Mouse (Mus musculus): Measurements from ENCODE around the gene Gnptg. TPM values are rescaled to one million over a fixed set of nuclear protein-coding genes. Genes with fewer than 3 reads are reported as not detected.

The Gnptg gene
- 63.3 and 73.2 TPM in 2 replicates for polyA plus RNA-seq (2016; fragmentation: Nextera tagmentation; extraction: Ambion mirVana)

GRCm38 (mm10) chr17:25239695-25240636 is at the start of gene Gnptg, which contains the start of gene Tsr3:
Gnptg (minus strand) TSS chr17:25240124.
Tsr3 (plus strand) TSS chr17:25240170.
- Histone ChIP-seq H3K9me3 (no peaks in the 10 kb centered on the region), H3K4me3 (peak within 1 kb of the TSS; percentile 71), H3K27me3 (ENCODE audit: insufficient read depth, poor library complexity, severe bottlenecking) (no peaks in the 10 kb centered on the region), H3K4me1 (replicated peaks) (peaks cover 20% of the 10 kb centered on the region), H3K27ac (peak within 1 kb of the TSS; percentile 89), H3K36me3 (peaks cover 62% of the 10 kb centered on the region)
- WGBS = under 1% methylated on average over 80 of the region's 80 CpGs
- DNase-seq (ENCODE audit: low spot score) = peak; percentile 92

- no peaks in the 10 kb centered on the region for H3K4me1 ChIP-seq (replicated peaks)
- no peaks in the 10 kb centered on the region for H3K36me3 ChIP-seq
- no peak overlapping the region for H3K4me3 ChIP-seq
- no peaks in the 10 kb centered on the region for H3K9me3 ChIP-seq
- peak; percentile 45 for DNase-seq (ENCODE audit: low spot score)
- no peaks in the 10 kb centered on the region for H3K27me3 ChIP-seq (ENCODE audit: insufficient read depth, poor library complexity, severe bottlenecking)
- no peak overlapping the region for H3K27ac ChIP-seq
- 24% methylated on average over 4 of the region's 4 CpGs for WGBS
These were observed 48.9 kb upstream of the Gnptg start for GRCm38 (mm10) chr17:25288842-25289241.

- H3K27ac ChIP-seq = no peak overlapping the region
- no peaks in the 10 kb centered on the region for H3K27me3 ChIP-seq (ENCODE audit: insufficient read depth, poor library complexity, severe bottlenecking)
- WGBS = 26% methylated on average over 3 of the region's 3 CpGs
- peak; percentile 55 for DNase-seq (ENCODE audit: low spot score)
- H3K36me3 ChIP-seq = no peaks in the 10 kb centered on the region
- H3K4me1 ChIP-seq (replicated peaks) = no peaks in the 10 kb centered on the region
- H3K4me3 ChIP-seq = no peak overlapping the region
- H3K9me3 ChIP-seq = no peaks in the 10 kb centered on the region
These were observed 45.1 kb upstream of the Gnptg start for GRCm38 (mm10) chr17:25285033-25285432.

GRCm38 (mm10) chr17:25282133-25282532 is 42.2 kb upstream of the Gnptg start:
- no peak for DNase-seq (ENCODE audit: low spot score)
- no peaks in the 10 kb centered on the region for H3K9me3 ChIP-seq
- H3K27ac ChIP-seq = no peak overlapping the region
- no peaks in the 10 kb centered on the region for H3K4me1 ChIP-seq (replicated peaks)
- no peaks in the 10 kb centered on the region for H3K27me3 ChIP-seq (ENCODE audit: insufficient read depth, poor library complexity, severe bottlenecking)
- H3K36me3 ChIP-seq = no peaks in the 10 kb centered on the region
- WGBS = 49% methylated on average over 11 of the region's 11 CpGs
- no peak overlapping the region for H3K4me3 ChIP-seq

- H3K4me1 ChIP-seq (replicated peaks) = peaks cover 28% of the 10 kb centered on the region
- H3K4me3 ChIP-seq = no peak overlapping the region
- no peaks in the 10 kb centered on the region for H3K27me3 ChIP-seq (ENCODE audit: insufficient read depth, poor library complexity, severe bottlenecking)
- DNase-seq (ENCODE audit: low spot score) = no peak
- H3K36me3 ChIP-seq = peaks cover 13% of the 10 kb centered on the region
- 98% methylated on average over 3 of the region's 3 CpGs for WGBS
- no peaks in the 10 kb centered on the region for H3K9me3 ChIP-seq
- H3K27ac ChIP-seq = no peak overlapping the region
These were observed 35.9 kb upstream of the Gnptg start for GRCm38 (mm10) chr17:25275833-25276232.

- H3K27me3 ChIP-seq (ENCODE audit: insufficient read depth, poor library complexity, severe bottlenecking) = no peaks in the 10 kb centered on the region
- H3K4me3 ChIP-seq = peak within 1 kb of the TSS; percentile 96
- WGBS = 85% methylated on average over 9 of the region's 9 CpGs
- H3K4me1 ChIP-seq (replicated peaks) = peaks cover 39% of the 10 kb centered on the region
- H3K27ac ChIP-seq = peak within 1 kb of the TSS; percentile 100
- peaks cover 23% of the 10 kb centered on the region for H3K36me3 ChIP-seq
- no peak for DNase-seq (ENCODE audit: low spot score)
- no peaks in the 10 kb centered on the region for H3K9me3 ChIP-seq
These were observed 34.8 kb upstream of the Gnptg start, which contains the start of gene Ube2i for GRCm38 (mm10) chr17:25274571-25275346. Ube2i (minus strand) TSS chr17:25274622.

GRCm38 (mm10) chr17:25273706-25274501 is 34.0 kb upstream of the Gnptg start:
- Histone ChIP-seq H3K4me1 (replicated peaks) (peaks cover 47% of the 10 kb centered on the region), H3K27me3 (ENCODE audit: insufficient read depth, poor library complexity, severe bottlenecking) (no peaks in the 10 kb centered on the region), H3K4me3 (peak overlapping the region; percentile 96), H3K27ac (peak overlapping the region; percentile 100), H3K9me3 (no peaks in the 10 kb centered on the region), H3K36me3 (peaks cover 32% of the 10 kb centered on the region)
- WGBS = under 1% methylated on average over 45 of the region's 45 CpGs
- peak; percentile 95 for DNase-seq (ENCODE audit: low spot score)

- WGBS = under 1% methylated on average over 92 of the region's 92 CpGs
- Histone ChIP-seq H3K27me3 (ENCODE audit: insufficient read depth, poor library complexity, severe bottlenecking) (no peaks in the 10 kb centered on the region), H3K9me3 (no peaks in the 10 kb centered on the region), H3K4me3 (peak overlapping the region; percentile 96), H3K4me1 (replicated peaks) (peaks cover 48% of the 10 kb centered on the region), H3K36me3 (peaks cover 40% of the 10 kb centered on the region), H3K27ac (peak overlapping the region; percentile 100)
- peak; percentile 92 for DNase-seq (ENCODE audit: low spot score)
These were observed 33.2 kb upstream of the Gnptg start for GRCm38 (mm10) chr17:25272951-25273705.

GRCm38 (mm10) chr17:25272326-25272725 is 32.4 kb upstream of the Gnptg start:
- no peaks in the 10 kb centered on the region for H3K9me3 ChIP-seq
- no peaks in the 10 kb centered on the region for H3K27me3 ChIP-seq (ENCODE audit: insufficient read depth, poor library complexity, severe bottlenecking)
- peak overlapping the region; percentile 100 for H3K27ac ChIP-seq
- peak; percentile 25 for DNase-seq (ENCODE audit: low spot score)
- H3K4me1 ChIP-seq (replicated peaks) = peaks cover 48% of the 10 kb centered on the region
- H3K36me3 ChIP-seq = peaks cover 48% of the 10 kb centered on the region
- under 1% methylated on average over 10 of the region's 10 CpGs for WGBS
- H3K4me3 ChIP-seq = peak overlapping the region; percentile 96

GRCm38 (mm10) chr17:25270795-25271335 is 30.9 kb upstream of the Gnptg start:
- H3K36me3 ChIP-seq = peaks cover 62% of the 10 kb centered on the region
- DNase-seq (ENCODE audit: low spot score) = no peak
- peaks cover 48% of the 10 kb centered on the region for H3K4me1 ChIP-seq (replicated peaks)
- peak overlapping the region; percentile 96 for H3K4me3 ChIP-seq
- no peak overlapping the region for H3K27ac ChIP-seq
- H3K9me3 ChIP-seq = no peaks in the 10 kb centered on the region
- 94% methylated on average over 2 of the region's 2 CpGs for WGBS
- no peaks in the 10 kb centered on the region for H3K27me3 ChIP-seq (ENCODE audit: insufficient read depth, poor library complexity, severe bottlenecking)

- no peak for DNase-seq (ENCODE audit: low spot score)
- no peak overlapping the region for H3K4me3 ChIP-seq
- H3K36me3 ChIP-seq = peaks cover 85% of the 10 kb centered on the region
- no peaks in the 10 kb centered on the region for H3K9me3 ChIP-seq
- no peaks in the 10 kb centered on the region for H3K27me3 ChIP-seq (ENCODE audit: insufficient read depth, poor library complexity, severe bottlenecking)
- H3K4me1 ChIP-seq (replicated peaks) = peaks cover 6% of the 10 kb centered on the region
- no peak overlapping the region for H3K27ac ChIP-seq
- WGBS = 86% methylated on average over 3 of the region's 3 CpGs
These were observed 24.5 kb upstream of the Gnptg start for GRCm38 (mm10) chr17:25264453-25264852.
